Mouse (Mus musculus): ENCODE measurements around the gene Vangl2. TPM values are rescaled to one million over a fixed set of nuclear protein-coding genes. Genes with fewer than 3 reads are reported as not detected.
A peak's percentile ranks its signal among the peaks of the same experiment; 100 is the strongest.

Vangl2 gene
- polyA plus RNA-seq (2015; fragmentation: Nextera tagmentation; extraction: Ambion mirVana) = 43.7 and 44.0 TPM in 2 replicates

GRCm38 (mm10) chr1:172028394-172029275, at the start of gene Vangl2:
TSS of gene Vangl2 (minus strand) at chr1:172028444.
- H3K9me3 ChIP-seq (replicated peaks; ENCODE audit: control insufficient read depth, low read length, poor library complexity, severe bottlenecking) = no peaks in the 10 kb centered on the region
- H3K36me3 ChIP-seq (ENCODE audit: control insufficient read depth, insufficient read depth, low read length) = no peaks in the 10 kb centered on the region
- peak within 1 kb of the TSS; percentile 81 for H3K4me3 ChIP-seq (ENCODE audit: low read depth, low read length)
- H3K4me2 ChIP-seq (ENCODE audit: low read length) = peak within 1 kb of the TSS; percentile 72
- peak within 1 kb of the TSS; percentile 95 for H3K9ac ChIP-seq (ENCODE audit: low read depth, low read length)
- no peaks in the 10 kb centered on the region for H3K27me3 ChIP-seq (ENCODE audit: control insufficient read depth, insufficient read depth, low read depth, low read length)
- peak within 1 kb of the TSS; percentile 98 for H3K27ac ChIP-seq (ENCODE audit: low read length)
- 22% methylated on average over 21 of the region's 21 CpGs for WGBS
- peaks cover 30% of the 10 kb centered on the region for H3K4me1 ChIP-seq (ENCODE audit: control insufficient read depth, insufficient read depth, low read length)
- no peak for ATAC-seq

DNA sequence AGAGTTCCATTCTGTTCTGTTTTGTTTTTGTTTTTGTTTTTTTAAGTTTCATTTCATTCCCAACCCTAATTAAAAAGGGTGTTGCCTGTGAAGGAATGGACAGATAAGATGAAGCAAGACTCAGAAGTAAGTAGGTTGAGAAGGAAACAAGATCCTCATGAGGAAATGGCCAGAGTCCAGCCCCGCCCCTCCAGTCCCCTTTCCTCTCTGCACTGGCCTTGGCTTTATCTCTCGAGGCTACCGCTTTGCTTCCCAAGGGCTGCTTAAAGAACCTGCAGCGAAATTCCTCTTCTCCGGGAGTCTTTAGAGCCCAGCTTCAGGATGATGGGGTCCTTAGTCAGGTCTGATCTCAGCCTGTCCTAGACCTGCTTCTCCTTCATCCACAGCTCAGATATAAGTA, 49.7 kb upstream of the Vangl2 start:
- 81% methylated on average over 5 of the region's 5 CpGs for WGBS
- Histone ChIP-seq H3K9ac (ENCODE audit: low read depth, low read length) (no peak overlapping the region), H3K9me3 (replicated peaks; ENCODE audit: control insufficient read depth, low read length, poor library complexity, severe bottlenecking) (no peaks in the 10 kb centered on the region), H3K27ac (ENCODE audit: low read length) (no peak overlapping the region), H3K4me2 (ENCODE audit: low read length) (no peak overlapping the region), H3K4me3 (ENCODE audit: low read depth, low read length) (no peak overlapping the region), H3K36me3 (ENCODE audit: control insufficient read depth, insufficient read depth, low read length) (peaks cover 28% of the 10 kb centered on the region), H3K27me3 (ENCODE audit: control insufficient read depth, insufficient read depth, low read depth, low read length) (no peaks in the 10 kb centered on the region), H3K4me1 (ENCODE audit: control insufficient read depth, insufficient read depth, low read length) (peaks cover 4% of the 10 kb centered on the region)
- no peak for ATAC-seq

DNA sequence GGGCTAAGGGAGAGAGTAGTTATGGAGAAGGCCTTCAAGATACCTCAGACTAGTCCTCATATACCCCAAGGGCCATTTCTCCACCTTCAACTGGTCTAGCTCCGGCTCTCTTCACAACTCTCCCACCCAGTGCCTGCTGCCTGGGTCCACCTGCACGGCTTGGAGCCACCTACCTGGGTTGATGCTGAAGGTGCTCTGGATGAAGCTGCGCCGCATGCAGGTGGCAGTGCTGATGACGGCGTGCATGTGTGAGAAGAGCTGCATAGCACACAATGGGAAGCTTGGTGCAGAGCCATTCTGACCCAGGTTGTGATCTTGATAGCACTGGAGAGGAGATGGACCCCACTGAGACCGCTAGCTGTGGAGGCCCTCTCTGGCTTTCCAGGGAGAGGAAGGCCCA, 44.4 kb upstream of the Vangl2 start:
- 96% methylated on average over 7 of the region's 7 CpGs for WGBS

GRCm38 (mm10) chr1:172071556-172071955, 43.3 kb upstream of the Vangl2 start:
- Histone ChIP-seq H3K9me3 (replicated peaks; ENCODE audit: control insufficient read depth, low read length, poor library complexity, severe bottlenecking) (no peaks in the 10 kb centered on the region), H3K27ac (ENCODE audit: low read length) (no peak overlapping the region), H3K27me3 (ENCODE audit: control insufficient read depth, insufficient read depth, low read depth, low read length) (no peaks in the 10 kb centered on the region), H3K36me3 (ENCODE audit: control insufficient read depth, insufficient read depth, low read length) (peaks cover 69% of the 10 kb centered on the region), H3K4me2 (ENCODE audit: low read length) (no peak overlapping the region), H3K4me1 (ENCODE audit: control insufficient read depth, insufficient read depth, low read length) (no peaks in the 10 kb centered on the region), H3K4me3 (ENCODE audit: low read depth, low read length) (no peak overlapping the region), H3K9ac (ENCODE audit: low read depth, low read length) (no peak overlapping the region)
- WGBS = 49% methylated on average over 4 of the region's 4 CpGs
- ATAC-seq = no peak

More for the DNA sequence above, 44.4 kb upstream of the Vangl2 start:
- H3K27me3 ChIP-seq (ENCODE audit: control insufficient read depth, insufficient read depth, low read depth, low read length) = no peaks in the 10 kb centered on the region
- H3K9ac ChIP-seq (ENCODE audit: low read depth, low read length) = no peak overlapping the region
- H3K4me1 ChIP-seq (ENCODE audit: control insufficient read depth, insufficient read depth, low read length) = no peaks in the 10 kb centered on the region
- H3K27ac ChIP-seq (ENCODE audit: low read length) = no peak overlapping the region
- no peak overlapping the region for H3K4me2 ChIP-seq (ENCODE audit: low read length)
- H3K36me3 ChIP-seq (ENCODE audit: control insufficient read depth, insufficient read depth, low read length) = peaks cover 60% of the 10 kb centered on the region
- no peak for ATAC-seq
- no peaks in the 10 kb centered on the region for H3K9me3 ChIP-seq (replicated peaks; ENCODE audit: control insufficient read depth, low read length, poor library complexity, severe bottlenecking)
- H3K4me3 ChIP-seq (ENCODE audit: low read depth, low read length) = no peak overlapping the region

DNA sequence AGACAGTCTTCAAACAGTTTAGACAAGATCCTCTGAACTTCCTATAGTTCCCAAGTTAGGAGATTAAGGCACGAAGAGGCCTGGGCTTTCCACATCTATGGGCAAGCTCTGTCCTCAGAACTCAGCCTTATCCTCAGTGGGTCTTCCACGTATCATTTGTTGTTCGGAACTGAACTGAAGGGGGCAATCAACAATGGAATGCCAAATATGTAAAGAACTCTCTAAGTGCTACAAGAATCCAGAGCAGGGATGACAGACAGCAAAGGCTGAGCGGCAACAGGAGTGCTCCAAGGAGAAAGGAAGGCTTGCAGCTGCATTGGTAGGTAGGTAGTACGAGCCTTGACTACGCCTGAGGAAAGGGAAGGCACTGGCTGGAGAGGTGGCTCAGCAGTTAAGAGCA, 42.0 kb upstream of the Vangl2 start:
- Histone ChIP-seq H3K36me3 (ENCODE audit: control insufficient read depth, insufficient read depth, low read length) (peaks cover 72% of the 10 kb centered on the region), H3K27me3 (ENCODE audit: control insufficient read depth, insufficient read depth, low read depth, low read length) (no peaks in the 10 kb centered on the region), H3K27ac (ENCODE audit: low read length) (no peak overlapping the region), H3K9me3 (replicated peaks; ENCODE audit: control insufficient read depth, low read length, poor library complexity, severe bottlenecking) (no peaks in the 10 kb centered on the region), H3K4me1 (ENCODE audit: control insufficient read depth, insufficient read depth, low read length) (no peaks in the 10 kb centered on the region), H3K4me3 (ENCODE audit: low read depth, low read length) (no peak overlapping the region), H3K9ac (ENCODE audit: low read depth, low read length) (no peak overlapping the region), H3K4me2 (ENCODE audit: low read length) (no peak overlapping the region)
- WGBS = 81% methylated on average over 6 of the region's 6 CpGs
- ATAC-seq = no peak

DNA sequence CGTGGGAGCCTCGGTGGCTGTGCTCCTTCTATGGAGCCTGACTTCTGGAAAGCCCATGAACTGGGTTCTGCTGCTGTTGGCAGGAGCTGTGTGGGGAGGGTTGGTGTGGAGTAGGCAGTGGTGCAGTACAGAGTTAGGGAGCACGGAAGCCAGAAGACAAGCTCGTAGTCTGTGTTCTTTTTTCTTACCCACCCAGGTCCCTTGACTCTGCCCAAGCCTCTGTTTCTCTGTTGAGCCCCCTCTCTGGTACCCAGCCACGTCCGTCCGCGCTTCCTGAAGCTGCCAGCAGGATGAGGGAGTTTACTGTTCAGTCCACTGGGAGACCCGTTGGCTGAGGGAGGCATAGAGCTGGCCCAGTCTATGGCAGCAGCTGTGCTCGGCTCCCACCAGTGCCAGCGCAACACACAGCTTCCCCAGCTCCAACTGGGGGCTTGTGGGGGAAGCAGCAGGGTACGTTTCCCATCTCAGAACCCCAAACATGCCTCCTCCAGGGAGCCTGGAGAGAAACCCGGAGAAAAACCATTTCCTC, 36.4 kb upstream of the Vangl2 start:
- peaks cover 38% of the 10 kb centered on the region for H3K36me3 ChIP-seq (ENCODE audit: control insufficient read depth, insufficient read depth, low read length)
- no peaks in the 10 kb centered on the region for H3K27me3 ChIP-seq (ENCODE audit: control insufficient read depth, insufficient read depth, low read depth, low read length)
- WGBS = 45% methylated on average over 13 of the region's 13 CpGs
- 0 out of 2 replicates have a peak overlapping the region, but pooled peaks have one; percentile 10 for H3K27ac ChIP-seq (ENCODE audit: low read length)
- H3K9ac ChIP-seq (ENCODE audit: low read depth, low read length) = no peak overlapping the region
- H3K4me3 ChIP-seq (ENCODE audit: low read depth, low read length) = no peak overlapping the region
- H3K4me1 ChIP-seq (ENCODE audit: control insufficient read depth, insufficient read depth, low read length) = no peaks in the 10 kb centered on the region
- H3K9me3 ChIP-seq (replicated peaks; ENCODE audit: control insufficient read depth, low read length, poor library complexity, severe bottlenecking) = no peaks in the 10 kb centered on the region
- ATAC-seq = peak; percentile 70
- H3K4me2 ChIP-seq (ENCODE audit: low read length) = no peak overlapping the region

- Histone ChIP-seq H3K4me1 (ENCODE audit: control insufficient read depth, insufficient read depth, low read length) (peaks cover 2% of the 10 kb centered on the region; the same call in 1 of the 2 replicates), H3K9me3 (replicated peaks; ENCODE audit: control insufficient read depth, low read length, poor library complexity, severe bottlenecking) (no peaks in the 10 kb centered on the region), H3K36me3 (ENCODE audit: control insufficient read depth, insufficient read depth, low read length) (peaks cover 25% of the 10 kb centered on the region), H3K4me2 (ENCODE audit: low read length) (no peak overlapping the region), H3K4me3 (ENCODE audit: low read depth, low read length) (no peak overlapping the region), H3K27me3 (ENCODE audit: control insufficient read depth, insufficient read depth, low read depth, low read length) (no peaks in the 10 kb centered on the region), H3K9ac (ENCODE audit: low read depth, low read length) (no peak overlapping the region), H3K27ac (ENCODE audit: low read length) (no peak overlapping the region)
- no peak for ATAC-seq
- 72% methylated on average over 4 of the region's 4 CpGs for WGBS
Observed at GRCm38 (mm10) chr1:172063291-172064023, 35.2 kb upstream of the Vangl2 start.

DNA sequence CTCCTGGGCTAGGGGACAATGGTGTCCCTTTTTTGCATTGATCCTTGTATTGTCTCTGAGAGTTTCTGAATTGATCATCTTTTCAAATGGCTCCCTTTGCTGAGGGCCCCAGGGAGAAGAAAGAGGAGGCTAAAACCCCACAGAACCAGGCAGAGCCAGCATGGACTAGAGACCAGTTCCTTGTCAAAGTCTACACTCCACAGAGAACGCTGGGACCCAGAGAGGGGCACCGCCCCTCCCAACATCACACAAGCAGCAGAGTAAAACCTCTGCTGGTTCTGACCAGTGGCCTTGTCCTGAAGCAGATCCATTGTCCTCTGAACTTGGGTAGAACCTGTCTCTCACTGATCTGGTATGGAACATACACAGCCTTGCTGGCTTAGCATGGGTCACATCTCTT, 33.9 kb upstream of the Vangl2 start:
- no peak overlapping the region for H3K27ac ChIP-seq (ENCODE audit: low read length)
- H3K4me2 ChIP-seq (ENCODE audit: low read length) = no peak overlapping the region
- H3K9me3 ChIP-seq (replicated peaks; ENCODE audit: control insufficient read depth, low read length, poor library complexity, severe bottlenecking) = no peaks in the 10 kb centered on the region
- peaks cover 10% of the 10 kb centered on the region; the same call in 1 of the 2 replicates for H3K4me1 ChIP-seq (ENCODE audit: control insufficient read depth, insufficient read depth, low read length)
- ATAC-seq = no peak
- H3K27me3 ChIP-seq (ENCODE audit: control insufficient read depth, insufficient read depth, low read depth, low read length) = no peaks in the 10 kb centered on the region
- WGBS = 87% methylated on average over 2 of the region's 2 CpGs
- peaks cover 18% of the 10 kb centered on the region for H3K36me3 ChIP-seq (ENCODE audit: control insufficient read depth, insufficient read depth, low read length)
- H3K4me3 ChIP-seq (ENCODE audit: low read depth, low read length) = no peak overlapping the region
- no peak overlapping the region for H3K9ac ChIP-seq (ENCODE audit: low read depth, low read length)
